In the genomic region with DNA sequence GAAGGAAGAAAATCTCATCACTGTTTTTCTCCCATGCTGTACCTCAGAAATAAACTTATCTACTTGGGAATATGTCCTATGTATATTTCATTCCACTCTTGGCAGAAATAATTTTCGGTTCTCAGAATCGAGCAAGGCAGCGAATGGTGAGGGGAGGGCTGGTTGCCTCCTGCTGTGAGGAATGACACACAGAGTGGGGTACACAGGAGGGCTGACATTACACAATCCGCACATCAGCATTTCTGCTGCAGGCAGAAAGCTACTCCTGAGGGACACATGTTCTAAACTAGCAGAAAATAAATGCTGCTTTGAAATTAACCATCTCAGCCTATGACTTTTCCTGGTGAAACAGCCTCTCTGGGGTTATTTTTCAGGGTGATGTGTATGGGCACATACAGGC, we compare ENCODE assay signal across 8 mouse cellular contexts.
"Had no signal": no experiment of that assay in that cellular context is flagged by ENCODE, and none has a peak within 500 bp of the region (broad histone marks: within the 10 kb centered on the region; RNA-seq: fewer than 3 reads in every experiment).

No protein-coding gene starts in this region.

- H3K9ac ChIP-seq: liver, embryonic 15.5 days had no signal

- H3K4me1 ChIP-seq: liver, embryonic 15.5 days had no signal

- ATAC-seq: lung, postnatal 0 days had no signal

- H3K27ac ChIP-seq: left cerebral cortex, adult 2 months; limb, embryonic 10.5 days; liver, embryonic 15.5 days had no signal

- H3K9me3 ChIP-seq: limb, embryonic 10.5 days; liver, embryonic 15.5 days had no signal

- H3K36me3 ChIP-seq: limb, embryonic 10.5 days; liver, embryonic 15.5 days had no signal

- DNase-seq: kidney, adult 8-10 months; kidney, postnatal 25 days; lung, adult 2 months; right cerebral cortex, postnatal 4 days had no signal

- H3K27me3 ChIP-seq: liver, embryonic 15.5 days had no signal

- H3K4me3 ChIP-seq: left cerebral cortex, adult 2 months; limb, embryonic 10.5 days; liver, embryonic 15.5 days had no signal
